Mouse (Mus musculus) limb, embryonic 10.5 days (tissue): ENCODE measurements around the gene Taf1b. TPM values are rescaled to one million over a fixed set of nuclear protein-coding genes. Genes with fewer than 3 reads are reported as not detected.
A peak's percentile ranks its signal among the peaks of the same experiment; 100 is the strongest.
"Not testable (repeated sequence)": the region's sequence is repeated elsewhere in the genome, so short reads cannot be mapped to it uniquely, and the experiment has no call there.

Experiments used
- DNase-seq: peaks from one replicate; pipeline ENCODE4 v3.0.0-alpha.2; 2017; ENCODE audit warnings: low spot score
- H3K27ac ChIP-seq: fragments of 300-500 bp; sonication (generic); 2 replicates; pipeline ENCODE4 v1.5.1; 2016; ENCODE audit warnings: mild to moderate bottlenecking
- H3K27me3 ChIP-seq: fragments of 300-500 bp; sonication (generic); 2 replicates; pipeline ENCODE4 v1.6.1; 2016; ENCODE audit warnings: low read depth, mild to moderate bottlenecking; ENCODE audit not compliant: poor library complexity, severe bottlenecking
- H3K36me3 ChIP-seq: fragments of 300-500 bp; sonication (generic); 2 replicates; pipeline ENCODE4 v1.6.1; 2016; ENCODE audit warnings: mild to moderate bottlenecking, moderate library complexity
- H3K4me1 ChIP-seq: fragments of 300-500 bp; sonication (generic); 2 replicates; pipeline ENCODE4 v1.6.1; 2016
- H3K4me3 ChIP-seq: fragments of 300-500 bp; sonication (generic); 2 replicates; pipeline ENCODE4 v1.5.1; 2016; ENCODE audit warnings: mild to moderate bottlenecking, moderate library complexity
- H3K9me3 ChIP-seq: fragments of 300-500 bp; sonication (generic); replicated peaks from 2 replicates; pipeline ENCODE4 v1.6.1; 2016; ENCODE audit warnings: mild to moderate bottlenecking
- WGBS: fragments of 180-500 bp; shearing (Covaris S2); methylation state at CpG from one replicate; pipeline ENCODE4 v1.1.7; 2016; 5-methylcytosine and 5-hydroxymethylcytosine counted together
- polyA plus RNA-seq: library from polyadenylated mRNA; unstranded; fragments of >200 nt; fragmentation: Nextera tagmentation; extraction: Ambion mirVana; gene quantifications from 2 replicates; pipeline ENCODE4 v1.2.1, GENCODE M21; 2016

Gene Taf1b
- polyA plus RNA-seq, 1 experiment from 2014 or later: 35.1 TPM

DNA sequence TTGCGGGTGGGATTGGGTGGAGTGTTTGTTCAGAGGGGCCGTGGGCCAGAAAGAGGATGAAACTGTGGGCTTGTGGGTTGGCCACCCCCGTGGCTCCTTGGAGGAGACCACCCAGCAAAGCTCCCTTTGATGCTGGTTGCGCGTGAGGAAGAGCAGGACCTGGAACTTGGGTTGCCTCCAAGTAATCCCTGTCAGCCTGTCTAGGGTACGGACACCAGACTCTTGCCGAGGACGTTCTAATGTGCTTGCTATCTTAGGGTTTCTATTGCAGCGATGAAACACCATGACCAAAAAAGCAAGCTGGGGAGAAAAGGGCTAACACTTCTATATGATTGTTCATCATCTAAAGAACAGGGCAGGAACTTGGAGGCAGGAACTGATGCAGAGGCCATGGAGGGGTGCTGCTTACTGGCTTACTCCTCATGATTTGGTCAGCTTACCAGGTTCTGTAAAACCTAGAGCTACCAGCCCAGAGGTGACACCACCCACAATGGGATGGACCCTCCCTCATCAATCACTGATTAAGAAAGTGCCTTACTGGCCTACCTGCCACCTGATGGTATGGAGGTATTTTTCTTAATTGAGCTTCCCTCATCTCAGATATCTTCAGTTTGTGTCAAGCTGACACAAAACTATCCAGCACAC, 804 bp downstream of the Taf1b start:
- not testable (repeated sequence) for H3K27me3 ChIP-seq, H3K9me3 ChIP-seq, DNase-seq, H3K36me3 ChIP-seq, H3K4me1 ChIP-seq
- WGBS: 8% methylated on average over 9 of the region's 9 CpGs
- peak overlapping the region; percentile 59 for H3K4me3 ChIP-seq
- peak overlapping the region; percentile 81 for H3K27ac ChIP-seq

DNA sequence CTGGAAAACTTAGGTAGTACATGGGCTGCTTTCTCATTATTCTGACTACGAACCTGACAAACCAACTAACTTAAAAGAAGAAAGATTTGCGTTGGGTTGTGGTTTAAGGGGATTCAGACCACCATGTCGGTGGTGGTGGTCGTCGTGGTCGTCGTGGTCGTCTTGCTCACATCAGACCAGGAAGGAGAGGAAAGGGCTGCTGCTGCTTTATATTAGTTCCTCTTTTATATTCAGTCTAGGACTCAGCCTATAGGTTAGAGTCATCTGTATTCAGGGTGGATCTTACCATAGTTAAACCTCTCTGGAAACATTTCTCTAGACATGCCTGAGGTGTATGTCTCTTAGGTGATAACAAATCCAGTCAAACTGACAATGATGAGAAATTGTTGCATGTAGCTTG, 19.0 kb downstream of the Taf1b start:
- H3K9me3 ChIP-seq: no peaks in the 10 kb centered on the region
- 94% methylated on average over 8 of the region's 8 CpGs for WGBS
- no peak for DNase-seq
- H3K4me3 ChIP-seq: no peak overlapping the region
- H3K4me1 ChIP-seq: no peaks in the 10 kb centered on the region
- H3K27ac ChIP-seq: no peak overlapping the region
- H3K27me3 ChIP-seq: no peaks in the 10 kb centered on the region
- peaks cover 69% of the 10 kb centered on the region for H3K36me3 ChIP-seq

DNA sequence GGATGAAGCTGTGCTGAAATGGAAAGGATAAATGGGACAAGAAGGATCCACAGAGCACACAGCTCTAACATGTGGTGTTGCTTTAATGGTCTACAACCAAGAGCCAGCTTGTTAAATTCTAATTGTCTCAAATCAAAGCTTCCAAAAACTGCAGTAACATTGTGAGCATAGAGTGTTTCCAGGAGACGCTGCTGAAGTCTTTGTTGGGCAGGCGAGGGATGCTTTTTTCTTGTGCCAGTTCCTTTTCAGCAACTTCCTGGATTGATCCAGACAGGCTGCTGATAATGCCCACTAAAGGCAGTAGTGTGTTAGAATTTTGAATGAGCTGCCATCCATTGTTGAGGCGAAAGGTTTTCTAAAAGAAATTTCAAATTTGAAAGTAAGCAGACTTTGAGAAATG, 22.9 kb downstream of the Taf1b start:
- H3K36me3 ChIP-seq: peaks cover 38% of the 10 kb centered on the region
- H3K4me3 ChIP-seq: no peak overlapping the region
- H3K27me3 ChIP-seq: no peaks in the 10 kb centered on the region
- no peaks in the 10 kb centered on the region for H3K4me1 ChIP-seq
- no peaks in the 10 kb centered on the region for H3K9me3 ChIP-seq
- no peak for DNase-seq
- H3K27ac ChIP-seq: no peak overlapping the region
- WGBS: 86% methylated on average over 3 of the region's 3 CpGs

- not testable (repeated sequence) for H3K4me3 ChIP-seq, H3K27me3 ChIP-seq, H3K36me3 ChIP-seq, H3K9me3 ChIP-seq, H3K27ac ChIP-seq, H3K4me1 ChIP-seq, DNase-seq
- WGBS: 93% methylated on average over 7 of the region's 7 CpGs
Measured at GRCm38 (mm10) chr12:24525065-24525464, 26.9 kb downstream of the Taf1b start.

DNA sequence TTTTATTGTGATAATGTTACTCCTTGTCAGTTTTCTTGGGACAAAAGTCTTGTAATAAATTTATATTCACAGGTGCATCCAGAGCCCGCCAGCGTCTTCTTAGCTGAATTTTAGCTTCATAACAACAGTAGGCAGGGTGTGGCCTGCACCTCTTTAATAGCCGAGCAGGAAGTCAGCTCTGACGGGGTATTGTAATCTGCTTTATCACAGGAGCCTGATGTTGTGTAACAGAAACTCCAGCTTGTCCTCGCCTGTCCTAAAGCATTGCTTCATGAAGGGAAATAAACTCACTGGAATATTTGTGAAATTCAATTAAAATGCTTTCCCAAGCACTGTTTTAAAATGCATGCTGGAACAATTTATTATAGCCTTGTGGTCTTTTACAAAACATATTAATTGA, 38.2 kb downstream of the Taf1b start:
- Histone ChIP-seq H3K27ac (no peak overlapping the region), H3K27me3 (no peaks in the 10 kb centered on the region), H3K36me3 (peaks cover 3% of the 10 kb centered on the region; the same call in 1 of the 2 replicates), H3K4me3 (no peak overlapping the region), H3K4me1 (no peaks in the 10 kb centered on the region), H3K9me3 (no peaks in the 10 kb centered on the region)
- no peak for DNase-seq
- 87% methylated on average over 5 of the region's 5 CpGs for WGBS

GRCm38 (mm10) chr12:24537201-24537600, 39.0 kb downstream of the Taf1b start:
- Histone ChIP-seq H3K36me3 (peaks cover 3% of the 10 kb centered on the region; the same call in 1 of the 2 replicates), H3K27ac (no peak overlapping the region), H3K27me3 (no peaks in the 10 kb centered on the region), H3K4me1 (no peaks in the 10 kb centered on the region), H3K9me3 (no peaks in the 10 kb centered on the region), H3K4me3 (no peak overlapping the region)
- 86% methylated on average over 2 of the region's 2 CpGs for WGBS
- no peak for DNase-seq

GRCm38 (mm10) chr12:24537965-24538364, 39.8 kb downstream of the Taf1b start:
- WGBS: 87% methylated on average over 4 of the region's 4 CpGs
- no peaks in the 10 kb centered on the region for H3K9me3 ChIP-seq
- H3K27me3 ChIP-seq: no peaks in the 10 kb centered on the region
- H3K27ac ChIP-seq: no peak overlapping the region
- no peaks in the 10 kb centered on the region; the same call in 1 of the 2 replicates for H3K36me3 ChIP-seq
- no peak for DNase-seq
- H3K4me1 ChIP-seq: no peaks in the 10 kb centered on the region
- no peak overlapping the region for H3K4me3 ChIP-seq

DNA sequence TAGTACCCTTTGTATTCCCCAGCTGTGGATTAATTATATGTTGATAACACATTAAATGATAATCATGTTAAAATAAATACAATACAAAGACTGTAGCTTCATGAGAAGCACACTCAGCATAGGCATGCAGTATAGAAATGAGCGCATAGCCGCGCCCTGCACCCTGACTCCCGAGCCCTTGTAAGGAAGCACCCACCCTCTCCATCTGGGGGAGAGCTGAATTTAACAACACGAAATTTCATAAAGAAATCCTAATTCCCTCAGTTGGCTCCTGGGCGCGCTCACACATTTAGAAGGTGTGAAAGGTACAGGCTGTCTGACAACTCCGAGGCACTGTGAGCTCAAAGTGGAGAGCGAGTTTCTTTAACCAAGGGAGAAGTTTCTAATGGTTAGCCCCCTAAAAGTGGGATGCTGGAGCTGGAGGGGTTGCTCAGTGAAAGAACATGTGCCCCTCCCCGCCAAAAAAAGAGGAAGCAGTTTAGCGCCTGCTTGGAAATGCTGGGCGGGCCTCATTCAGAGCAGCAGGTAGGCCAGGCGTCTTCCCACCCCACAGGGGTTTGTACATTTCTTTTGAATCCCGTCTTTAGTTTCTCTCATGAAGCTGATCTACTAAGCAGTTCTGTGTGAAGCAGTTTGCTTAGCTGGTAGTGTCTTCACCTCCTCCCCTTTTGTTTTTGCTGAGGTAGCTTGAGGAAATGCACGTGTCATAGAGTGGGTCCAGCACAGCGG, 43.4 kb downstream of the Taf1b start:
- DNase-seq: no peak
- no peak overlapping the region for H3K4me3 ChIP-seq
- no peaks in the 10 kb centered on the region for H3K27me3 ChIP-seq
- no peak overlapping the region for H3K27ac ChIP-seq
- 86% methylated on average over 16 of the region's 16 CpGs for WGBS
- H3K9me3 ChIP-seq: no peaks in the 10 kb centered on the region
- peaks cover 3% of the 10 kb centered on the region; the same call in 1 of the 2 replicates for H3K36me3 ChIP-seq
- no peaks in the 10 kb centered on the region for H3K4me1 ChIP-seq

DNA sequence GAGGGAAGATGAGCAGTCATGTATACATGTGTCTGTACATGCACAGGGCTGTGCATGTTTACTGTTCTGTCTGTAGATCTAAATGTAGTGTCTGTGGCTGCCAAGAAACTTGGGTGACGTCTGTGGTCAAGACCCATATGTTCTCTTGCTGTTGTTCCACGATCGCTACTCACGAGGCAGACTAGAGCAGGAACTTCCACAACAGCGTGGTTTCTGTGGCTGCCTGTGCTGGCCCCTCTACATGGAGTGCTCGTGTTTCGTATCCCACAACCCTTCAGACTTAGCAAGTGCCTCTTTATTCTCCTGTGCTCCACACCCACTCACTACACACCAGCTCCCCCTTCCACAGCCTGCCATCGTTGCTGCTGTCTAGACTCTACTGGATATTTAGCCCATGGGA, 49.5 kb downstream of the Taf1b start:
- 89% methylated on average over 8 of the region's 8 CpGs for WGBS
- peaks cover 20% of the 10 kb centered on the region for H3K36me3 ChIP-seq

DNA sequence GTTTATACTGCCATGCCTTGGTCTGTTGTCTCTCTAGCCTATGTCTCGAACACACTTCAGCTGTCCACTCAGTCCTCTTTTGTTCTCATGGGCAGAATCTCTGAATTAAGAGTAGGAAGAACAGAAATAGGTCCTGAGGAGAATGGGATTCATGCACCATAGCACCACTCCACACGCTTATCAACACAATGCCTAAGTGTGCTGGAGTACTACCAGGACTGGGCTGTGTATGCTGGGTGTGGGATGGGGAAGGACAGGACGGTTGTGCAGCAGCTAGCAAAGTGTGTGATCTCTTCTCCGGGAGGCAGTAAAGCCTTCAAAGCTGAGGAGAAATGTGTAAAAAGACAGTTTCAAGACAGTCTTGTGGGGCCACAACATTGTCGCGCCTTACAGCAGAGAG, 50.7 kb downstream of the Taf1b start:
- DNase-seq: no peak
- 92% methylated on average over 6 of the region's 6 CpGs for WGBS
- Histone ChIP-seq H3K4me3 (no peak overlapping the region), H3K27me3 (no peaks in the 10 kb centered on the region), H3K36me3 (peaks cover 20% of the 10 kb centered on the region), H3K27ac (no peak overlapping the region), H3K9me3 (no peaks in the 10 kb centered on the region), H3K4me1 (no peaks in the 10 kb centered on the region)

More for the DNA sequence above, 49.5 kb downstream of the Taf1b start:
- Histone ChIP-seq H3K4me3 (no peak overlapping the region), H3K4me1 (no peaks in the 10 kb centered on the region), H3K9me3 (no peaks in the 10 kb centered on the region), H3K27me3 (no peaks in the 10 kb centered on the region), H3K27ac (no peak overlapping the region)
- DNase-seq: no peak

GRCm38 (mm10) chr12:24552531-24552930, 54.4 kb downstream of the Taf1b start:
- Histone ChIP-seq H3K9me3 (no peaks in the 10 kb centered on the region), H3K4me1 (no peaks in the 10 kb centered on the region), H3K4me3 (no peak overlapping the region), H3K36me3 (peaks cover 12% of the 10 kb centered on the region), H3K27ac (no peak overlapping the region), H3K27me3 (no peaks in the 10 kb centered on the region)
- DNase-seq: no peak
- WGBS: 91% methylated on average over 2 of the region's 2 CpGs

DNA sequence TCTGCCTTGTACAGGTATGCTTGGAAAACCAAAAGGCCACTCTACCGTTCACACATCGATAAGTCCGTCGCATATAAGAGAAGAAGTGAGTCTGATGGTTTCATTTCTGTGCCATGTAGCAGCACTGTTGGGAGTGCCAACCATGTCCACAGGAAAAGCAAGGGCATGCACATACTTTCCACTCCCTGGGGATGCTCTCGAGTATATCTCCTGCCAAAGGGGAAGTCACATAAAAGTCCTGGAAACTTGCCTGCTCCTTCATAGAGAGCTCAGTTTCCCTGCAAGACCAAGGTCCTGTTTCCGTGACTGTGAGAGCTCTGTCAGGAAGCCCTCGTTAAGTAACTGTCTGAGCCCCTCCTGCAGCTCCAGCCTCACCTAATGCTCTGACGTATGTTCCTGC, 57.8 kb downstream of the Taf1b start:
- Histone ChIP-seq H3K4me3 (no peak overlapping the region), H3K4me1 (no peaks in the 10 kb centered on the region), H3K36me3 (peaks cover 3% of the 10 kb centered on the region; the same call in 1 of the 2 replicates), H3K27me3 (no peaks in the 10 kb centered on the region), H3K27ac (no peak overlapping the region), H3K9me3 (no peaks in the 10 kb centered on the region)
- no peak for DNase-seq
- 79% methylated on average over 8 of the region's 8 CpGs for WGBS

- Histone ChIP-seq H3K9me3 (no peaks in the 10 kb centered on the region), H3K4me1 (0 out of 2 replicates have a peak, but pooled peaks cover 7% of the 10 kb centered on the region), H3K36me3 (no peaks in the 10 kb centered on the region), H3K4me3 (no peak overlapping the region), H3K27me3 (no peaks in the 10 kb centered on the region), H3K27ac (no peak overlapping the region)
- DNase-seq: no peak
- WGBS: 89% methylated on average over 7 of the region's 7 CpGs
Measured at GRCm38 (mm10) chr12:24563395-24563960, 65.3 kb downstream of the Taf1b start.
